Mouse (Mus musculus) monocyte, adult 2 months (primary cell): ENCODE data around the gene 4933406M09Rik.

Experiments used
- DNase-seq, 2 experiments: peaks; one replicate each; pipeline ENCODE4 v3.0.0; 2022; ENCODE audit warnings: low spot score in 2 of 2, low read depth in 1 of 2

Gene 4933406M09Rik

GRCm38 (mm10) chr1:134385666-134386065, at the start of gene 4933406M09Rik:
Gene 4933406M09Rik, plus strand, starts transcription at chr1:134385940.
- no peak for DNase-seq

GRCm38 (mm10) chr1:134336958-134337710, 48.6 kb upstream of the 4933406M09Rik start:
- no peak for DNase-seq

- DNase-seq, result no peak
These were observed 46.6 kb upstream of the 4933406M09Rik start for GRCm38 (mm10) chr1:134339162-134339561.

- DNase-seq, result no peak
These were observed 45.8 kb upstream of the 4933406M09Rik start for GRCm38 (mm10) chr1:134339757-134340619.

GRCm38 (mm10) chr1:134341641-134342277, 44.0 kb upstream of the 4933406M09Rik start:
- no peak for DNase-seq

GRCm38 (mm10) chr1:134342278-134342664, 43.5 kb upstream of the 4933406M09Rik start:
- no peak for DNase-seq

- no peak for DNase-seq
These were observed 42.9 kb upstream of the 4933406M09Rik start for GRCm38 (mm10) chr1:134342781-134343310.

GRCm38 (mm10) chr1:134343567-134343966, 42.2 kb upstream of the 4933406M09Rik start:
- DNase-seq, result no peak

GRCm38 (mm10) chr1:134344005-134344950, 41.5 kb upstream of the 4933406M09Rik start:
- peak; percentile 29 to 38 for DNase-seq

- no peak for DNase-seq
These were observed 40.7 kb upstream of the 4933406M09Rik start for GRCm38 (mm10) chr1:134345075-134345474.

GRCm38 (mm10) chr1:134347791-134348190, 37.9 kb upstream of the 4933406M09Rik start:
- no peak for DNase-seq

GRCm38 (mm10) chr1:134353326-134353725, 32.4 kb upstream of the 4933406M09Rik start:
- DNase-seq, result no peak

- no peak for DNase-seq
These were observed 28.3 kb upstream of the 4933406M09Rik start for GRCm38 (mm10) chr1:134357461-134357860.

GRCm38 (mm10) chr1:134360656-134361055, 25.1 kb upstream of the 4933406M09Rik start:
- DNase-seq, result no peak

- no peak for DNase-seq
These were observed 24.4 kb upstream of the 4933406M09Rik start for GRCm38 (mm10) chr1:134361195-134361856.

GRCm38 (mm10) chr1:134361857-134362212, 23.9 kb upstream of the 4933406M09Rik start, which contains the start of gene Tmem183a:
Gene Tmem183a, minus strand, starts transcription at chr1:134361979.
- peak; percentile 85 to 95 for DNase-seq

GRCm38 (mm10) chr1:134363194-134363593, 22.5 kb upstream of the 4933406M09Rik start:
- DNase-seq, result no peak

GRCm38 (mm10) chr1:134365491-134365890, 20.2 kb upstream of the 4933406M09Rik start:
- DNase-seq, result no peak

GRCm38 (mm10) chr1:134368777-134369337, 16.9 kb upstream of the 4933406M09Rik start:
- DNase-seq, result peak in 1 of 2 experiments; percentile 36
